Mouse (Mus musculus) spleen, adult 2 months (tissue): ENCODE results near the gene Pan3. TPM values are rescaled to one million over a fixed set of nuclear protein-coding genes. Genes with fewer than 3 reads are reported as not detected.
A peak's percentile ranks its signal among the peaks of the same experiment; 100 is the strongest.

Experiments
- DNase-seq, 2 experiments: peaks; one replicate each; pipeline versions ENCODE4 v3.0.0 to v3.0.0-alpha.2; 2012 to 2021; ENCODE audit warnings: low spot score in 2 of 2, low read depth in 1 of 2
- H3K27ac ChIP-seq: fragments of 200-500 bp; 2 replicates; pipeline ENCODE4 v1.5.1; 2012; ENCODE audit warnings: low read length, inconsistent platforms; ENCODE audit not compliant: insufficient read depth
- H3K27me3 ChIP-seq: fragments of 200-500 bp; 2 replicates; pipeline ENCODE4 v1.6.1; 2012; ENCODE audit warnings: mild to moderate bottlenecking, moderate library complexity, low read length, inconsistent platforms; ENCODE audit not compliant: control insufficient read depth, insufficient read depth
- H3K36me3 ChIP-seq: fragments of 200-500 bp; 2 replicates; pipeline ENCODE4 v1.6.1; 2012; ENCODE audit warnings: mild to moderate bottlenecking, low read length, inconsistent platforms; ENCODE audit not compliant: control insufficient read depth, insufficient read depth
- H3K4me1 ChIP-seq: fragments of 200-500 bp; 2 replicates; pipeline ENCODE4 v1.6.1; 2011; ENCODE audit warnings: inconsistent platforms; ENCODE audit not compliant: control insufficient read depth, insufficient read depth, insufficient read length
- H3K4me3 ChIP-seq: fragments of 200-500 bp; 2 replicates; pipeline ENCODE4 v1.5.1; 2011; ENCODE audit warnings: mild to moderate bottlenecking, inconsistent platforms; ENCODE audit not compliant: insufficient read depth, insufficient read length; ENCODE audit errors: extremely low read depth
- CTCF ChIP-seq: fragments of 200-500 bp; IDR thresholded peaks from 2 replicates; pipeline ENCODE4 v1.5.1; 2011; ENCODE audit warnings: mild to moderate bottlenecking, inconsistent platforms; ENCODE audit not compliant: insufficient read depth, insufficient read length, insufficient replicate concordance; ENCODE audit errors: extremely low read depth
- POLR2A ChIP-seq: fragments of 200-500 bp; IDR thresholded peaks from 2 replicates; pipeline ENCODE4 v1.6.1; 2011; ENCODE audit warnings: low read depth, low read length, inconsistent platforms
- WGBS: fragments of 180-500 bp; shearing (Covaris S2); methylation state at CpG from one replicate; pipeline ENCODE4 v1.1.7; 2018; 5-methylcytosine and 5-hydroxymethylcytosine counted together
- polyA plus RNA-seq: library from polyadenylated mRNA; depleted of rRNA; stranded (reverse); fragments of >200 nt; gene quantifications from 2 replicates; pipeline ENCODE4 v1.2.3, GENCODE M21; 2012

Pan3 gene
- polyA plus RNA-seq, 1 experiment: 37.7 TPM

GRCm38 (mm10) chr5:147395050-147395449, 34.9 kb upstream of the Pan3 start:
- WGBS: 85% methylated on average over 1 of the region's 1 CpGs

GRCm38 (mm10) chr5:147399843-147400504, 30.0 kb upstream of the Pan3 start, which contains the start of gene Flt3:
TSS of gene Flt3 (minus strand) at chr5:147400489.
- peak; percentile 9; the same call in 1 of the 2 replicates for TF ChIP-seq POLR2A
- TF ChIP-seq CTCF: no peak
- H3K27ac ChIP-seq: no peak within 1 kb of the TSS
- no peaks in the 10 kb centered on the region for H3K36me3 ChIP-seq
- peaks cover 11% of the 10 kb centered on the region for H3K27me3 ChIP-seq
- peak in 1 of 2 experiments; percentile 50 for DNase-seq
- H3K4me3 ChIP-seq: peak within 1 kb of the TSS; percentile 58
- peaks cover 7% of the 10 kb centered on the region for H3K4me1 ChIP-seq
- under 1% methylated on average over 45 of the region's 56 CpGs for WGBS

More at GRCm38 (mm10) chr5:147395050-147395449, 34.9 kb upstream of the Pan3 start:
- Histone ChIP-seq H3K4me1 (peaks cover 9% of the 10 kb centered on the region), H3K36me3 (no peaks in the 10 kb centered on the region), H3K4me3 (no peak overlapping the region), H3K27me3 (peaks cover 5% of the 10 kb centered on the region), H3K27ac (no peak overlapping the region)
- TF ChIP-seq POLR2A (no peak), CTCF (no peak)
- no peak for DNase-seq

GRCm38 (mm10) chr5:147400505-147400979, 29.4 kb upstream of the Pan3 start:
- no peak for DNase-seq
- Histone ChIP-seq H3K36me3 (no peaks in the 10 kb centered on the region), H3K4me3 (peak overlapping the region; percentile 58; the same call in 1 of the 2 replicates), H3K27me3 (peaks cover 11% of the 10 kb centered on the region), H3K4me1 (peaks cover 7% of the 10 kb centered on the region), H3K27ac (no peak overlapping the region)
- WGBS: 1% methylated on average over 17 of the region's 17 CpGs
- TF ChIP-seq POLR2A (no peak), CTCF (no peak)

- no peak for DNase-seq
- no peak overlapping the region for H3K4me3 ChIP-seq
Observed at GRCm38 (mm10) chr5:147401024-147401423, 28.9 kb upstream of the Pan3 start.

GRCm38 (mm10) chr5:147402505-147402904, 27.5 kb upstream of the Pan3 start:
- H3K4me3 ChIP-seq: no peak overlapping the region
- no peaks in the 10 kb centered on the region for H3K36me3 ChIP-seq
- peaks cover 11% of the 10 kb centered on the region for H3K27me3 ChIP-seq
- peaks cover 12% of the 10 kb centered on the region for H3K4me1 ChIP-seq
- 38% methylated on average over 5 of the region's 5 CpGs for WGBS
- TF ChIP-seq POLR2A (no peak), CTCF (no peak)
- DNase-seq: peak in 1 of 2 experiments; percentile 35
- H3K27ac ChIP-seq: no peak overlapping the region

More at GRCm38 (mm10) chr5:147401024-147401423, 28.9 kb upstream of the Pan3 start:
- Histone ChIP-seq H3K27ac (no peak overlapping the region), H3K4me1 (peaks cover 9% of the 10 kb centered on the region), H3K27me3 (peaks cover 11% of the 10 kb centered on the region), H3K36me3 (no peaks in the 10 kb centered on the region)
- TF ChIP-seq POLR2A (no peak), CTCF (no peak)
- 24% methylated on average over 11 of the region's 11 CpGs for WGBS

- H3K27me3 ChIP-seq: peaks cover 1% of the 10 kb centered on the region; the same call in 1 of the 2 replicates
- 62% methylated on average over 5 of the region's 5 CpGs for WGBS
- peak in 1 of 2 experiments; percentile 36 for DNase-seq
- H3K4me1 ChIP-seq: peaks cover 5% of the 10 kb centered on the region; the same call in 1 of the 2 replicates
- TF ChIP-seq POLR2A: no peak
- TF ChIP-seq CTCF: no peak
- H3K27ac ChIP-seq: no peak overlapping the region
- H3K4me3 ChIP-seq: no peak overlapping the region
- no peaks in the 10 kb centered on the region for H3K36me3 ChIP-seq
Observed at GRCm38 (mm10) chr5:147406135-147406534, 23.8 kb upstream of the Pan3 start.

- peaks cover 5% of the 10 kb centered on the region; the same call in 1 of the 2 replicates for H3K4me1 ChIP-seq
- H3K4me3 ChIP-seq: no peak overlapping the region
- no peaks in the 10 kb centered on the region for H3K36me3 ChIP-seq
- TF ChIP-seq CTCF (no peak), POLR2A (no peak)
- no peaks in the 10 kb centered on the region for H3K27me3 ChIP-seq
- 87% methylated on average over 29 of the region's 29 CpGs for WGBS
- H3K27ac ChIP-seq: no peak overlapping the region
- no peak for DNase-seq
Observed at GRCm38 (mm10) chr5:147408731-147409130, 21.2 kb upstream of the Pan3 start.
